Mouse (Mus musculus) ES-E14 (cell line): ENCODE data around the gene Micu2.

Experiments
- CHD2 ChIP-seq: IDR thresholded peaks from 2 replicates; pipeline ENCODE4 v1.6.1; 2014; ENCODE audit warnings: mild to moderate bottlenecking, low read depth, low read length, inconsistent platforms
- MAFK ChIP-seq: IDR thresholded peaks from 2 replicates; pipeline ENCODE4 v1.6.1; 2014; ENCODE audit warnings: mild to moderate bottlenecking, low read depth, low read length, inconsistent platforms; ENCODE audit not compliant: insufficient read depth
- ZNF384 ChIP-seq: IDR thresholded peaks from 2 replicates; pipeline ENCODE4 v1.6.1; 2012; ENCODE audit warnings: low read depth, low read length, inconsistent platforms

- TF ChIP-seq ZNF384 (no peak), MAFK (no peak), CHD2 (no peak)
These were observed 104.7 kb downstream of the Micu2 start for GRCm38 (mm10) chr14:57894346-57894745.
